Mouse (Mus musculus) heart, embryonic 11.5 days (tissue): ENCODE results near the gene Gsg1l2. TPM values are rescaled to one million over a fixed set of nuclear protein-coding genes. Genes with fewer than 3 reads are reported as not detected.
A peak's percentile ranks its signal among the peaks of the same experiment; 100 is the strongest.

Experiments used
- ATAC-seq: fragments of 200-750 bp; cut with Nextera tagmentation; replicated peaks from 2 replicates; pipeline ENCODE4 v1.8.0; 2017; ENCODE audit warnings: moderate library complexity; ENCODE audit not compliant: insufficient number of reproducible peaks, low FRiP score, low TSS enrichment
- H3K27ac ChIP-seq: fragments of 300-500 bp; sonication (generic); 2 replicates; pipeline ENCODE4 v1.5.1; 2014; ENCODE audit warnings: mild to moderate bottlenecking, low read depth, low read length
- H3K27me3 ChIP-seq: fragments of 300-500 bp; sonication (generic); 2 replicates; pipeline ENCODE4 v1.6.1; 2014; ENCODE audit warnings: mild to moderate bottlenecking, low read length, mixed read lengths; ENCODE audit not compliant: control insufficient read depth, insufficient read depth
- H3K36me3 ChIP-seq: fragments of 300-500 bp; sonication (generic); 2 replicates; pipeline ENCODE4 v1.6.1; 2014; ENCODE audit warnings: mild to moderate bottlenecking, low read length, moderate library complexity, mixed read lengths; ENCODE audit not compliant: control insufficient read depth, insufficient read depth
- H3K4me1 ChIP-seq: fragments of 300-500 bp; sonication (generic); 2 replicates; pipeline ENCODE4 v1.6.1; 2014; ENCODE audit warnings: low read length; ENCODE audit not compliant: control insufficient read depth, insufficient read depth
- H3K4me2 ChIP-seq: fragments of 300-500 bp; sonication (generic); 2 replicates; pipeline ENCODE4 v1.6.1; 2014; ENCODE audit warnings: mild to moderate bottlenecking, moderate library complexity
- H3K4me3 ChIP-seq: fragments of 300-500 bp; sonication (generic); 2 replicates; pipeline ENCODE4 v1.5.1; 2014; ENCODE audit warnings: low read depth, low read length
- H3K9ac ChIP-seq: fragments of 300-500 bp; sonication (generic); 2 replicates; pipeline ENCODE4 v1.6.1; 2014; ENCODE audit warnings: mild to moderate bottlenecking, low read depth, low read length, moderate library complexity
- H3K9me3 ChIP-seq: fragments of 300-500 bp; sonication (generic); replicated peaks from 2 replicates; pipeline ENCODE4 v1.6.1; 2016; ENCODE audit warnings: low read length; ENCODE audit not compliant: control insufficient read depth
- WGBS: fragments of 180-500 bp; shearing (Covaris S2); extraction: QIAGEN DNeasy Blood & Tissue Kit; methylation state at CpG from one replicate; pipeline ENCODE4 v1.1.7; 2014; ENCODE audit not compliant: insufficient replicate concordance; 5-methylcytosine and 5-hydroxymethylcytosine counted together
- polyA plus RNA-seq: library from polyadenylated mRNA; unstranded; fragments of >200 nt; fragmentation: Nextera tagmentation; extraction: Ambion mirVana; gene quantifications from 2 replicates; pipeline ENCODE4 v1.2.1, GENCODE M21; 2014

The Gsg1l2 gene
- polyA plus RNA-seq, 1 experiment from 2014 or later = not detected

GRCm38 (mm10) chr11:67756287-67756686 lies 18.1 kb upstream of the Gsg1l2 start:
- WGBS = 94% methylated on average over 1 of the region's 1 CpGs
- Histone ChIP-seq H3K9ac (no peak overlapping the region), H3K9me3 (no peaks in the 10 kb centered on the region), H3K4me3 (no peak overlapping the region), H3K4me1 (no peaks in the 10 kb centered on the region), H3K36me3 (no peaks in the 10 kb centered on the region), H3K27me3 (no peaks in the 10 kb centered on the region), H3K27ac (no peak overlapping the region), H3K4me2 (no peak overlapping the region)
- no peak for ATAC-seq

- ATAC-seq = no peak
- 64% methylated on average over 15 of the region's 15 CpGs for WGBS
- H3K36me3 ChIP-seq = no peaks in the 10 kb centered on the region
Observed at GRCm38 (mm10) chr11:67757373-67758167, 16.8 kb upstream of the Gsg1l2 start.

GRCm38 (mm10) chr11:67771053-67771452 lies 3.4 kb upstream of the Gsg1l2 start, which contains the start of gene Glp2r:
Glp2r (minus strand) TSS chr11:67771153.
- ATAC-seq = no peak
- no peaks in the 10 kb centered on the region for H3K9me3 ChIP-seq
- WGBS = 74% methylated on average over 14 of the region's 14 CpGs
- H3K27ac ChIP-seq = no peak within 1 kb of the TSS
- H3K9ac ChIP-seq = no peak within 1 kb of the TSS
- no peak within 1 kb of the TSS for H3K4me2 ChIP-seq
- H3K4me3 ChIP-seq = no peak within 1 kb of the TSS
- no peaks in the 10 kb centered on the region for H3K4me1 ChIP-seq
- no peaks in the 10 kb centered on the region for H3K36me3 ChIP-seq
- no peaks in the 10 kb centered on the region for H3K27me3 ChIP-seq

More at GRCm38 (mm10) chr11:67757373-67758167, 16.8 kb upstream of the Gsg1l2 start:
- no peaks in the 10 kb centered on the region for H3K4me1 ChIP-seq
- no peaks in the 10 kb centered on the region for H3K27me3 ChIP-seq
- H3K27ac ChIP-seq = no peak overlapping the region
- no peaks in the 10 kb centered on the region for H3K9me3 ChIP-seq
- H3K4me2 ChIP-seq = no peak overlapping the region
- no peak overlapping the region for H3K4me3 ChIP-seq
- H3K9ac ChIP-seq = no peak overlapping the region

- H3K27me3 ChIP-seq = no peaks in the 10 kb centered on the region
- H3K4me3 ChIP-seq = no peak overlapping the region
- H3K4me2 ChIP-seq = no peak overlapping the region
- H3K36me3 ChIP-seq = no peaks in the 10 kb centered on the region
- WGBS = 68% methylated on average over 2 of the region's 2 CpGs
- H3K27ac ChIP-seq = no peak overlapping the region
- H3K4me1 ChIP-seq = no peaks in the 10 kb centered on the region
- ATAC-seq = no peak
- no peak overlapping the region for H3K9ac ChIP-seq
- H3K9me3 ChIP-seq = no peaks in the 10 kb centered on the region
Observed at GRCm38 (mm10) chr11:67771691-67772090, 2.7 kb upstream of the Gsg1l2 start.

- Histone ChIP-seq H3K9ac (no peak overlapping the region), H3K36me3 (no peaks in the 10 kb centered on the region), H3K27me3 (no peaks in the 10 kb centered on the region), H3K4me2 (no peak overlapping the region), H3K4me1 (no peaks in the 10 kb centered on the region), H3K9me3 (no peaks in the 10 kb centered on the region), H3K4me3 (no peak overlapping the region), H3K27ac (no peak overlapping the region)
- WGBS = 27% methylated on average over 8 of the region's 8 CpGs
- no peak for ATAC-seq
Observed at GRCm38 (mm10) chr11:67772577-67772976, 1.8 kb upstream of the Gsg1l2 start.

- H3K4me2 ChIP-seq = no peak overlapping the region
- no peaks in the 10 kb centered on the region for H3K27me3 ChIP-seq
- no peak for ATAC-seq
- no peaks in the 10 kb centered on the region for H3K36me3 ChIP-seq
- H3K4me3 ChIP-seq = no peak overlapping the region
- peaks cover 13% of the 10 kb centered on the region; the same call in 1 of the 2 replicates for H3K4me1 ChIP-seq
- no peak overlapping the region for H3K9ac ChIP-seq
- no peaks in the 10 kb centered on the region for H3K9me3 ChIP-seq
- H3K27ac ChIP-seq = peak overlapping the region; percentile 36; the same call in 1 of the 2 replicates
- 39% methylated on average over 11 of the region's 11 CpGs for whole genome bisulfite sequencing
Observed at GRCm38 (mm10) chr11:67790182-67790581, 15.8 kb downstream of the Gsg1l2 start.

GRCm38 (mm10) chr11:67797931-67798330 lies 23.5 kb downstream of the Gsg1l2 start, which contains the start of gene Dhrs7c:
Dhrs7c (plus strand) TSS chr11:67798187.
- no peak within 1 kb of the TSS for H3K4me2 ChIP-seq
- WGBS = 70% methylated on average over 7 of the region's 7 CpGs
- no peak within 1 kb of the TSS for H3K27ac ChIP-seq
- 0 out of 2 replicates have a peak, but pooled peaks cover 4% of the 10 kb centered on the region for H3K4me1 ChIP-seq
- H3K9ac ChIP-seq = no peak within 1 kb of the TSS
- no peaks in the 10 kb centered on the region for H3K9me3 ChIP-seq
- H3K36me3 ChIP-seq = no peaks in the 10 kb centered on the region
- H3K27me3 ChIP-seq = no peaks in the 10 kb centered on the region
- ATAC-seq = no peak
- no peak within 1 kb of the TSS for H3K4me3 ChIP-seq

- Histone ChIP-seq H3K27ac (no peak overlapping the region), H3K9me3 (no peaks in the 10 kb centered on the region), H3K4me3 (no peak overlapping the region), H3K4me1 (0 out of 2 replicates have a peak, but pooled peaks cover 4% of the 10 kb centered on the region), H3K36me3 (no peaks in the 10 kb centered on the region), H3K27me3 (no peaks in the 10 kb centered on the region), H3K4me2 (no peak overlapping the region), H3K9ac (no peak overlapping the region)
- ATAC-seq = no peak
Observed at GRCm38 (mm10) chr11:67800130-67800723, 25.8 kb downstream of the Gsg1l2 start.
